Mouse (Mus musculus): Measurements from ENCODE around the gene Rbm6.

- no peak for TF ChIP-seq CTCF (conservative IDR thresholded peaks at IDR 0.05; ENCODE audit: low read length)
- TF ChIP-seq NANOG (IDR thresholded peaks at IDR 0.05; ENCODE audit: borderline replicate concordance, low read length), result no peak
- no peak for TF ChIP-seq POU5F1 (IDR thresholded peaks at IDR 0.05; ENCODE audit: borderline replicate concordance, low read length)
Observed at GRCm38 (mm10) chr9:107727041-107727440, 146.0 kb downstream of the Rbm6 start.

All from E14TG2a.4 (cell line).